Mouse (Mus musculus) limb, embryonic 13.5 days (tissue): ENCODE results near the gene Exosc6. TPM values are rescaled to one million over a fixed set of nuclear protein-coding genes. Genes with fewer than 3 reads are reported as not detected.

Experiments
- ATAC-seq: fragments of 200-750 bp; cut with Nextera tagmentation; 2 replicates; pipeline ENCODE4 v1.8.0; 2017; ENCODE audit warnings: low read depth, moderate number of reproducible peaks, moderate TSS enrichment; ENCODE audit not compliant: low FRiP score
- H3K27ac ChIP-seq: fragments of 300-500 bp; sonication (generic); 2 replicates; pipeline ENCODE4 v1.5.1; 2015; ENCODE audit warnings: inconsistent platforms, mild to moderate bottlenecking, moderate library complexity
- H3K27me3 ChIP-seq: fragments of 300-500 bp; sonication (generic); 2 replicates; pipeline ENCODE4 v1.6.1; 2015; ENCODE audit warnings: mild to moderate bottlenecking, inconsistent platforms
- H3K36me3 ChIP-seq: fragments of 300-500 bp; sonication (generic); 2 replicates; pipeline ENCODE4 v1.6.1; 2015; ENCODE audit warnings: inconsistent platforms, mild to moderate bottlenecking, moderate library complexity
- H3K4me1 ChIP-seq: fragments of 300-500 bp; sonication (generic); 2 replicates; pipeline ENCODE4 v1.6.1; 2015; ENCODE audit warnings: inconsistent platforms
- H3K4me2 ChIP-seq: fragments of 300-500 bp; sonication (generic); replicated peaks from 2 replicates; pipeline ENCODE4 v1.6.1; 2015; ENCODE audit warnings: inconsistent platforms, mild to moderate bottlenecking, moderate library complexity
- H3K4me3 ChIP-seq: fragments of 300-500 bp; sonication (generic); 2 replicates; pipeline ENCODE4 v1.5.1; 2015; ENCODE audit warnings: moderate library complexity, mild to moderate bottlenecking, inconsistent platforms
- H3K9ac ChIP-seq: fragments of 300-500 bp; sonication (generic); 2 replicates; pipeline ENCODE4 v1.6.1; 2015; ENCODE audit warnings: mild to moderate bottlenecking, inconsistent platforms
- H3K9me3 ChIP-seq: fragments of 300-500 bp; sonication (generic); 2 replicates; pipeline ENCODE4 v1.6.1; 2016; ENCODE audit warnings: inconsistent platforms
- WGBS: fragments of 180-500 bp; shearing (Covaris S2); methylation state at CpG from one replicate; pipeline ENCODE4 v1.1.7; 2015; 5-methylcytosine and 5-hydroxymethylcytosine counted together
- polyA plus RNA-seq: library from polyadenylated mRNA; unstranded; fragments of >200 nt; fragmentation: Nextera tagmentation; extraction: Ambion mirVana; gene quantifications from 2 replicates; pipeline ENCODE4 v1.2.1, GENCODE M21; 2015

Exosc6 gene
- polyA plus RNA-seq, 1 experiment from 2014 or later: 7.4 TPM

DNA sequence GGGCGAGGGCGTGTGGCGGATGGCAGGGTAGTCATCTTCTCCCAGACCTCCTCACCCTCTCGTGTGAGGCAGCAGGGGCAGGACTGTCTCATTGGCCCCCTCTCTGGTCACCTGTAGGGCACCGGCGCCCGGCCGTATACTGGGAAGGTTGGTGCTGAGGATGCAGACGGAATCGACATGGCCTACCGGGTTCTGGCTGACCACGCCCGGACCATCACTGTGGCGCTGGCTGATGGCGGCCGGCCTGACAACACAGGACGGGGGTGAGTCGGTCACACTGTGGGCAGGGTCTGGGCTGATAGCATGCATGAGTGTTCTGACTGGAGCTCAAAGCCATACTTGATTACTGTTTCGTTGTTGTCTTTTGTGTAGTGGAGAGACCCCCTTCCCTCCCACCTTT, 13.6 kb upstream of the Exosc6 start:
- ATAC-seq: no peak
- no peaks in the 10 kb centered on the region for H3K9me3 ChIP-seq
- H3K36me3 ChIP-seq: peaks cover 95% of the 10 kb centered on the region
- H3K4me1 ChIP-seq: no peaks in the 10 kb centered on the region
- H3K9ac ChIP-seq: no peak overlapping the region
- H3K27me3 ChIP-seq: no peaks in the 10 kb centered on the region
- H3K27ac ChIP-seq: no peak overlapping the region
- no peak overlapping the region for H3K4me2 ChIP-seq
- 95% methylated on average over 19 of the region's 19 CpGs for WGBS
- no peak overlapping the region for H3K4me3 ChIP-seq

DNA sequence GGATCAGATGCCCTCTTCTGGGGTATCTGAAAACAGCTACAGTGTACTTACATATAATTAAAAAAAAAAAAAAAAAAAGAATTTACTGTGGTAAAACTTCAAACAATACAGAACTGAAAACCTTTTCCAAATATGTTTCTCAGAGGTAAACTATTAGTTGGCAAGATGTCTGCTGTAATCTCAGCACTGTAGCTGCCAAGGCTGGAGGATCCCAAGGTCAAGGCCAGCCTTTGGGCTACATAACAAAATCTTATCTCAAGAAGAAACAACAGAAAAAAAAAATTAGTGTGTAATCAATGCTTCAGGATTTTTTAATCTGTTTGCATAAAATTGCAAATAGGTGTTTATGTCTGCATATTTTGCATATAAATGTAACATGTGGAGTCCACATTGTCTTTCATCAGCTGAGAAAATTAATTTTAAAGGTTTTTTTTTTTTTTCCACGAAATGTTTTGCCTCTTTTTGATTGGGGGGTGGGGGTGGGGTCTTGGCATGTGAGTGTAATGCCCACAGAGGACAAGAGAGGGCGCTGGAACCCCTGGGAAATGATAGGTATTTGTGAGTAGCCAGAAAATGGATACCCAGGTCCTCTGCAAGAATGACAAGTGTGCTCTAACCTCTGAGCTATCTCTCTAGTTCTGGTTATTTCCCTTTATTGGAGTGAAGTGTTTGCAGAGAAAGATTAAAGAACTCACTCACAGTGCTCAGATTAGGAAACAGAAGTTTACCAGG, 12.0 kb upstream of the Exosc6 start:
- Histone ChIP-seq H3K4me1 (no peaks in the 10 kb centered on the region), H3K27ac (no peak overlapping the region), H3K9ac (no peak overlapping the region), H3K36me3 (peaks cover 97% of the 10 kb centered on the region), H3K9me3 (no peaks in the 10 kb centered on the region), H3K4me3 (no peak overlapping the region), H3K4me2 (no peak overlapping the region), H3K27me3 (no peaks in the 10 kb centered on the region)
- ATAC-seq: no peak
- 45% methylated on average over 2 of the region's 2 CpGs for WGBS

DNA sequence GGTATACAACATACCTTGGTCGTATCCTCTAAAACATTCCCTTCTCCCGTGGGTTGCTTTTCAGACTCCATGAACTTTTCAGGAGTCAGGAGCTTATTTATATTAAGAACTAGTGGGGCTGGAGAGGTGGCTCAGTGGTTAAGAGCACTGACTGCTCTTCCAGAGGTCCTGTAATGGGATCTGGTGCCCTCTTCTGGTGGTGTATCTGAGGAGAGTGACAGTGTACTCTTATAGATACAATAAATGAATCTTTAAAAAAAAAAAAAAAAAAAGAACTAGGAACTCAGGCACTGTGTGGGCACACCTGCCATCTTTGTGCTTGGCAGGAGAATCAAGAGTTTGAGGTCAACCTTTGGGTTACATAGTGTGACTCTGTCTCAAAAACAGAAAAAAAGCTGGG, 7.4 kb upstream of the Exosc6 start:
- Histone ChIP-seq H3K4me3 (no peak overlapping the region), H3K9me3 (no peaks in the 10 kb centered on the region), H3K9ac (no peak overlapping the region), H3K36me3 (peaks cover 99% of the 10 kb centered on the region), H3K27ac (no peak overlapping the region), H3K27me3 (no peaks in the 10 kb centered on the region), H3K4me2 (no peak overlapping the region), H3K4me1 (no peaks in the 10 kb centered on the region)
- ATAC-seq: no peak
- 94% methylated on average over 2 of the region's 2 CpGs for WGBS

DNA sequence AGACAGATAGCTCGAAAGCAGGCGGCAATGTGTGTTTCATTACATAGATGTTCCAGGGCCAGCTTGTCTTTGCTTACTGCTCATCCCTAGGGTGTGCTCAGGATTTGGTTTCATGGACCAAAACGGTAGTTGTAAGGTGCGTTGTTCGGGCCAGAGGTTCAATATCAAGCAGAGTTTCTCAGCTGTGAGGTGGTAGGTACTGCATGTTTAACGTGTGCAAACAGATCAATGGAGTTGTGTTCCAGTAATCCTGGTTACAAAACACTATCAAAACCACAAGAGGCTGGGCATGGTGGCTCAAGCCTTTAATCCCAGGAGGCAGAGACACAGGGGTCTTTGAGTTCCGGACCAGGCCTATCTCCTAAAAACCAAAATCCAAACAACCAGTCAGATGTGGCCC, 7.0 kb upstream of the Exosc6 start:
- no peak for ATAC-seq
- H3K4me3 ChIP-seq: no peak overlapping the region
- peaks cover 99% of the 10 kb centered on the region for H3K36me3 ChIP-seq
- no peaks in the 10 kb centered on the region for H3K9me3 ChIP-seq
- 91% methylated on average over 7 of the region's 7 CpGs for WGBS
- no peaks in the 10 kb centered on the region for H3K4me1 ChIP-seq
- H3K27ac ChIP-seq: no peak overlapping the region
- H3K4me2 ChIP-seq: no peak overlapping the region
- no peaks in the 10 kb centered on the region for H3K27me3 ChIP-seq
- no peak overlapping the region for H3K9ac ChIP-seq

DNA sequence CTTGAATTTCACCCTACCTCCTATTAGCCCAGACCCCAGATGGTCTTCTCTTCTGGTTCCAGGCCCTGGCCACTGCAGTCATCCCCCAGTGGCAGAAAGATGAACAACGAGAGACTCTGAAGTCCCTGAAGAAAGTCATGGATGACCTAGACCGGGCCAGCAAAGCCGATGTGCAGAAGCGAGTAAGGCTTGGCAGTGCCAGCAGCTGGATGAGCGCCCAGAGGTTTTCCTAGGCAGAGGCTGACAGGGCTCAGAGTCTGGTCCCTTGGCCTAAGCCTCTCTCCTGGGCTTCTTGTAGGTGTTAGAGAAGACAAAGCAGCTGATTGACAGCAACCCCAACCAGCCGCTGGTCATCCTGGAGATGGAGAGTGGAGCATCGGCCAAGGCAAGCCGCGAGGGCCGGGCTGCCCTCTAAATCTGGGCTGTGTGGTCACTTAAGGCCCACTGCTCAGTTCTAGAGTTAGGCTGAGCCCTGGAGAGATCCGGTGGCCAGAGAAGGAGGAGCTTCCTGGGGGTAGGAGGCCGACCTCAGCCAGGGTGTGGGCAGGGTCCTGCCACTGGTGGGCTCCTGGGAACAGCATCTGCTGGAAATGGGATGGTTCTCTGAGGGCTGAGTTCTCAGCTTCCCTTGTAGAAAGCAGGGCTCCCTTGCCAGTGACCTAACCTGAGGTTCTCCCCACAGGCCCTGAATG, 2.2 kb upstream of the Exosc6 start:
- ATAC-seq: no peak
- Histone ChIP-seq H3K27me3 (no peaks in the 10 kb centered on the region), H3K9ac (no peak overlapping the region), H3K9me3 (no peaks in the 10 kb centered on the region), H3K36me3 (peaks cover 77% of the 10 kb centered on the region), H3K4me3 (no peak overlapping the region), H3K4me2 (no peak overlapping the region), H3K27ac (no peak overlapping the region), H3K4me1 (peaks cover 13% of the 10 kb centered on the region)
- WGBS: 92% methylated on average over 12 of the region's 12 CpGs

DNA sequence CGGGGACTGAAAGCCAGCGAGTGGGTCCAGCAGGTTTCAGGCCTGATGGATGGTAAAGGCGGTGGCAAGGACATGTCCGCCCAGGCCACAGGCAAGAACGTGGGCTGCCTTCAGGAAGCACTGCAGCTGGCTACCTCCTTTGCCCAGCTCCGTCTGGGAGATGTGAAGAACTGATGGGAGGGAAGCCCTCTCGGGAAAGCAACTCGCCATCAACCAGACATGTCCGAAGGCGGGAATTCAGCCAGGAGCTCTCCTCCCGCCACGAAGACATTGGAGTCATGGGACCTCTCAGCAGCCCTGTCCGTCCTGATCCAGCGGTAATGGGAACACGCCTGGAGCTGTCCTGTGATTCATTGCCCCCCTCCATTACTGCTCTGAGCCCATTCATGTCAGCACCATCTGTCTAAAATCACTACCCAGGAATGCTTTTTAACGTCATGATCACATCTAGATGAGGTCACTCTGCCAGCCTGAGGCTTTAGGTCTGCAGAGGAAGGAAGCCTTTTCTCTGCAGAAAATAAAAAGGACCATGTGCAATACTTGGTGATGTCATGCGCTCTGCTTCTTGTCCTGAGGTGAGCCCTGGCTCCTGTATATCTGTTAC, 1.0 kb upstream of the Exosc6 start:
- H3K36me3 ChIP-seq: peaks cover 66% of the 10 kb centered on the region
- 91% methylated on average over 17 of the region's 17 CpGs for WGBS

DNA sequence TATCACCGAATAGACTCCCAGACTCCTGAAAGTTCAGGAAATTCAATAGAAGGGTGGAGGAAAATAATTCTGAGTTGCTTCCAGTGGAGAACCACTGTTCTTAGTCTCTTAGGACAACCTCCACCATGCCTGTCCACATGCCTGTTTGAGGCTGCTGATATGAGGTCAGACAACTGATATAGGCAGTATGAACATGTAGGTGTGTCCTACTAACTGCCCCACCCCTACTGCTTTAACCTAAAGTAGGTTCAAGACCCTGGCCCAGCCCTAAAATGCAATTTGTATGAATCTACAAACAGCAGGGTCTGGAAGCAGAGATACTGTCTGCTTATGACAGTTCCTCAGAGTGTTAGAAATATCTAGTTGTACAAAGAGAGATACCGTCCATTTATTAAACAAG, 478 bp upstream of the Exosc6 start:
- Histone ChIP-seq H3K27ac (no peak overlapping the region), H3K27me3 (no peaks in the 10 kb centered on the region), H3K4me1 (peaks cover 16% of the 10 kb centered on the region), H3K4me3 (peak overlapping the region; percentile 97), H3K9ac (no peak overlapping the region), H3K9me3 (no peaks in the 10 kb centered on the region), H3K4me2 (no peak overlapping the region; the same call in 1 of the 2 replicates), H3K36me3 (peaks cover 60% of the 10 kb centered on the region)
- ATAC-seq: no peak
- WGBS: 67% methylated on average over 2 of the region's 2 CpGs

More for the DNA sequence above, 1.0 kb upstream of the Exosc6 start:
- no peak overlapping the region for H3K4me2 ChIP-seq
- no peak overlapping the region for H3K4me3 ChIP-seq
- H3K9me3 ChIP-seq: no peaks in the 10 kb centered on the region
- no peak overlapping the region for H3K27ac ChIP-seq
- no peaks in the 10 kb centered on the region for H3K27me3 ChIP-seq
- peaks cover 14% of the 10 kb centered on the region for H3K4me1 ChIP-seq
- no peak overlapping the region for H3K9ac ChIP-seq
- ATAC-seq: no peak

DNA sequence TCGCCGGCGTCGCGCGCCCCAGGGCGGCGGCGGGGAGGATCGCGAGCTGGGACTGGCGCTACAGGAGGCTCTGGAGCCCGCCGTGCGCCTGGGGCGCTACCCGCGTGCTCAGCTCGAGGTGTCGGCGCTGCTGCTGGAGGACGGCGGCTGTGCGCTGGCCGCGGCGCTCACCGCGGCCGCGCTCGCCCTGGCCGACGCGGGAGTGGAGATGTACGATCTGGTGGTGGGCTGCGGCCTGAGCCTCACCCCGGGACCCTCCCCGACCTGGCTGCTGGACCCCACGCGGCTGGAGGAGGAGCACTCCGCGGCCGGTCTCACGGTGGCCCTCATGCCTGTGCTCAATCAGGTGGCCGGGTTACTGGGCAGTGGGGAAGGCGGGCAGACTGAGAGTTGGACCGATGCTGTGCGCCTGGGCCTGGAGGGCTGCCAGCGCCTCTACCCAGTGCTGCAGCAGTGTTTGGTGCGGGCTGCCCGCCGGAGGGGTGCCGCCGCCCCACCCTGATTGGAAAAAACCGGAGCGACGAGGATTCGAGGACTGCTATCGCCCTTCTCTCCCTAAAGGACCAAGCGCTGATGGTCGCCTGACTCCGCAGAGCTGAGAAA, 653 bp downstream of the Exosc6 start:
- H3K27me3 ChIP-seq: no peaks in the 10 kb centered on the region
- peak; percentile 62 for ATAC-seq
- H3K4me2 ChIP-seq: peak overlapping the region; percentile 99
- H3K36me3 ChIP-seq: peaks cover 49% of the 10 kb centered on the region
- peaks cover 27% of the 10 kb centered on the region for H3K4me1 ChIP-seq
- H3K27ac ChIP-seq: peak overlapping the region; percentile 80
- H3K4me3 ChIP-seq: peak overlapping the region; percentile 97
- WGBS: under 1% methylated on average over 60 of the region's 63 CpGs
- H3K9ac ChIP-seq: peak overlapping the region; percentile 94
- H3K9me3 ChIP-seq: no peaks in the 10 kb centered on the region

DNA sequence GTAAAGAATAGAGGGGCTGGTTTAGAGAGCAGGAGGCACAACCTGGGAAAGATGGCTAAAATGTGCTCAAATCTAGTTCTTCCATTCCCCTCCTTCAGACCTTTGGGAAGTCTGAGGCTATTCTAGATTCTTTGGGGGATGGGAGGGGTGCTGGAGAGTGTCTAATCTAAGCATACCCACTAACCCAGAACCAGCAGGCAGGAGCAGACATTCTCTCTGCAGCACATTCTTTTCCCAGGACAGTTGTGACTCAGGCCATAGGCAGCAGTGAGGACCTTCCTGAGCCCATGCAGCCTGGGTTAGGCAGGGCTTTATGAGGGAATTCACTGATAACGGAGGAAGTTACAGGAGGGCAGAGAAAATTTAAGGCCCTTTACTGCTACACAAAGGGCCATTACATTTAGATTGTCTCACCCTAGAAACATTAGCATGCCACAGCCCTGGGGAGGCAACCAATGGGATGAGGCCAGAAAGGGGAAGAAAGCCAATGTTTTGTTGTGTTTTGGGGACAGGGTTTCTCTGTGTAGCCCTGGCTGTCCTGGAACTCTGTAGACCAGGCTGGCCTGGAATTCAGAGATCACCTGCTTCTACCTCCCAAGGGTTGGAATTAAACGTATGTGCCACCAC, 2.9 kb downstream of the Exosc6 start:
- Histone ChIP-seq H3K4me1 (peaks cover 32% of the 10 kb centered on the region), H3K27ac (no peak overlapping the region), H3K9ac (no peak overlapping the region), H3K36me3 (peaks cover 26% of the 10 kb centered on the region), H3K4me3 (no peak overlapping the region), H3K9me3 (no peaks in the 10 kb centered on the region), H3K27me3 (no peaks in the 10 kb centered on the region), H3K4me2 (no peak overlapping the region)
- no peak for ATAC-seq
- WGBS: 50% methylated on average over 2 of the region's 2 CpGs

DNA sequence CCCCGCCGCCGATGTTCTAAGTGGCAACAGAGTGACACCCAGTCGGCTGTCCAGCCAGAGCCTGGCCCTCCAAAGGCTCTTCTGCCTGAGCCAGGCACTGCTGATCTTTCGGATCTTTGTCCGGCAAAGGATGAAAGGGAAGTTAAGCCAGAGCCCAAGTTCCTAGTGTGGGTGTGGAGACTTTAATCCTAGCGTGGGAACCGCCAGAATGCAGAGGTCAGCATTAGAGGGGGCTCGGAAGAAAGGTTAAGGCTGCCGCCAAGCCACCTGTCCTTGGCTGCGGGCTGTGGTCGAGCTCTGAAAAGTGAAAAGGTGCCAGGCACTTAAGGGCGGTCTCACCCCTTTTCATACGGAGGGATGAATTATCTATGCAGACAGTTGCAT, 5.5 kb downstream of the Exosc6 start:
- Histone ChIP-seq H3K27ac (peak overlapping the region; percentile 29; the same call in 1 of the 2 replicates), H3K9ac (peak overlapping the region; percentile 64), H3K36me3 (peaks cover 9% of the 10 kb centered on the region; the same call in 1 of the 2 replicates), H3K4me2 (peak overlapping the region; percentile 83), H3K27me3 (no peaks in the 10 kb centered on the region), H3K4me1 (peaks cover 32% of the 10 kb centered on the region), H3K9me3 (no peaks in the 10 kb centered on the region), H3K4me3 (peak overlapping the region; percentile 68)
- WGBS: under 1% methylated on average over 14 of the region's 14 CpGs
- no peak for ATAC-seq

DNA sequence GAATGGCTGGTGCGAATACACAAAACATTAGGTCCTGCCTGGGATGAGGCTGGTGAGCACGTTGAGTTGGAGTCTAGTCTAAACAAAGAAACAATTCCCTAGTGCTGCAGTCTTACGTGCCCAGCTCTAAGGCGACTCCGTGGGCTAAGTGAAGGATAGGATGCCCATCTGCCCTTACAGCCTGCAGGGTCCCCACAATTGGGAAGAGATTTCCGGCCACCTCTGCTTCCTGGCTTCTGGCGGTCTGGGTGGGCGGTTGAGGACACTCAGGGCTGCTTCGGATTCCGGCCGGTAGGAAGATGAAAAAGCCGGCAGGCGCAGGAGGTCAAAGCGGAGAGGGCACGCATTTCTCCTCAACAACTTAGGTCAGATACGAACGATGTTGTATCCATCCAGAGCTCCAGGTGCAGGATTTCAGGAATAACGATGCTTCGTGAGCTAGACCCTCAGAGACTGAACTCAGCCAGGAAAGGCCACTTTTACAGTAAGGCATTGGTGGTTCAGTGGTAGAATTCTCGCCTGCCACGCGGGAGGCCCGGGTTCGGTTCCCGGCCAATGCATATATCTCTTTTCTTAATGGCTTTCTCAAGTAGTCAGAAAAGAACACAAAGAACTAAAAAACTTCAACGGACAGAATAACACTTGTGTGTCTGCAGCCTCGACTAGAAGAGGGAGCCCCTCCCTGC, 6.1 kb downstream of the Exosc6 start:
- peak overlapping the region; percentile 68 for H3K4me3 ChIP-seq
- peak overlapping the region; percentile 29; the same call in 1 of the 2 replicates for H3K27ac ChIP-seq
- peaks cover 29% of the 10 kb centered on the region for H3K4me1 ChIP-seq
- H3K9me3 ChIP-seq: no peaks in the 10 kb centered on the region
- H3K4me2 ChIP-seq: peak overlapping the region; percentile 83
- H3K27me3 ChIP-seq: no peaks in the 10 kb centered on the region
- H3K36me3 ChIP-seq: peaks cover 9% of the 10 kb centered on the region; the same call in 1 of the 2 replicates
- under 1% methylated on average over 27 of the region's 27 CpGs for WGBS
- peak overlapping the region; percentile 64 for H3K9ac ChIP-seq
- ATAC-seq: peak; percentile 90
